Mouse (Mus musculus) retina, adult 2 months (tissue): Measurements from ENCODE around the gene Mapk8ip1.
A peak's percentile ranks its signal among the peaks of the same experiment; 100 is the strongest.
"Not testable (repeated sequence)": the region's sequence is repeated elsewhere in the genome, so short reads cannot be mapped to it uniquely, and the experiment has no call there.

Experiments used
- DNase-seq: peaks from one replicate; pipeline ENCODE4 v3.0.0-alpha.2; 2012; ENCODE audit warnings: low read depth, low spot score

Mapk8ip1 gene

DNA sequence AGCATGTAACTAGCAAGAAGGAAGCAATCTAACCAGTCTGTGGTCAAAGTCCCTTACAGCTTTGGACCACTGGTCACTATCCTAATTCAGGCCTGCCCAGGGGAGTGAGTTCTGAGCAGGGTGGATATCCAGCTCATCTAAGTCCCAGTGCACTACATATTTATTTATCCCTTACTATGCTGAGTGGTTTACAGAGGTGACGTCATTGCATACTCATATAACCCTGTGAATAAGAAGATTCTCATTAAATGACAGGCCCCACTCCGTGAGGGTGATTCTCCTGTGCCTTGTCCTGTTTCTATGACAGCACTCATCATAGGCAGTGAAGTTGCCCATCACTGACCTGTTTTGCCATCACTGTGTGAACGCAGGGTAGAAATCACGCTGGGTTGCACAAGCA is 24.3 kb upstream of the Mapk8ip1 start:
- no peak for DNase-seq

DNA sequence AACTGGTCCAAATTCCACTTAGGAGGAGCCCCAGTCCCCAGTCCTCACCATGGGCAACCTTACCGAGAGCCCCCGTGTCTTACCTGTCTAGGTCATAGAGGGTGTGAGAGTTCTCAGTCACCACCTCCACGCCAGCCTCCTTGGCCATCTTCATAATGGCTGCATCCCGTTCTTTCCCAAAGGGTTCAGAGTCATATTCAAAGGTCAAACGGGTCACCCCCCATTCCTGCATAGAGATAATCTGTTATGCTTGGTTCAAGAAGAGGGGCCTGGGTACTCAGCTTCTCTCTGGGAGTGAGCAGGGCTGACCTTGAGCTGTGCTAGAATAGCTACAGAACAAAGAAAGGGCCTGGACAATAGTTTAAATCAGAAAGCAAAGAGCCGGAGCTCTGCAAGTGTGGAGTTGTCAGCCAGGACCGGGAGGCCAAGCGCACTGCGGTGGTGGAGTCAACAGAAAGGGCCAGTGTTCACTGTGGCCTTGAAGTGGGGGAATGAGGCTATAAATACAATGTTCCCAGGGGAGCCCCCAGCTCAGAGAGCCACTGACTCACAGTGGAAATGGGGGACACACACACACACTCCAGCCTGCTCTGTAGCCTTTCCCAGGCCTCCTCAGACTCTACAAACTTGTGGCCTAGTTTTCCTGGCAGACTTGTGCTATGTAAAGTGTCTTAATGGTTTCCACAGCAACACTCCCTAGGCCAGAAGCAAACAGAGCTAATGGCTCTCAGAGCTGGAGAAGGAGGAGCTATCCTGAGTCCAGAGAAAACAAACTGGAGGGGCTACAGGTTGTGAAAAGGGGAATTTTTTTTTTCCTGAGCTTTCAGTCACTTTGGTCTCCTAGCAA is 23.6 kb upstream of the Mapk8ip1 start:
- no peak for DNase-seq

DNA sequence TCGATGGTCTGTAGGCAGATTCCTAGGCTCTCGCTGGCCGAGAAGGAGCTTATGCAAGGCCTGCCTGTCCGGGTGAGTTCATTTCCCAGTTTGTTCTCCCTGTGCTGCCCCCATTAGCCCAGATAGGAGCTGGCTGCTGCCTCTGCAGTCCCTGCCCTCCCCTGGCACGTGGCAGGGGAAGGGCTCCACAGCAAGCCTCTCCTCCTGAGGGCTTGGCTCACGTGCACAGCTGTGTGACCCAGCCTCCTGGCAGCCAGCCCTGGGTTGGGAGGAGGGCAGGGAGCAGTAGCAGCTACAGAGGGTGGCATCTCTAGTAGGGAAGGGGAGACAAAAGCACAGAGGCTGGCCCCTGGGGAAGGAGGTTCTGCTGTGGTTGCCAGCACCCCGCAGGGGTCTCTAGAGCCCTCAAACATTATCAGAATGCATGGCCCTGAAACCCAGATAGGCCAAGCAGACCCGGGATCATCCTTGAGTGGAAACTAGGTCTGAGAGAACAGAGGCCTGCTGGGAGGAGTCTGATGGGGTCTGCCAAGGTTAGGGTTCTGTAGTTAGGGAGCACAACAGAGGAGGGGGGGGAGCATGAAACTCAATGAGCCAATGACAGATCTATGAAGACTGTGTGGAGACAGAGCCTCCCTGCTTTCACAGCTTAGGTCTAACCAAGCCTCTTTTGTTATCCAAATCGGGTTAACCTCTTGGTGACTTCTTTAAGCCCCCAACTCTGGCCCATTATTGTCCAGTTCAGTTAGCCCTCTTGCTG is 22.8 kb upstream of the Mapk8ip1 start:
- peak; percentile 60 for DNase-seq

DNA sequence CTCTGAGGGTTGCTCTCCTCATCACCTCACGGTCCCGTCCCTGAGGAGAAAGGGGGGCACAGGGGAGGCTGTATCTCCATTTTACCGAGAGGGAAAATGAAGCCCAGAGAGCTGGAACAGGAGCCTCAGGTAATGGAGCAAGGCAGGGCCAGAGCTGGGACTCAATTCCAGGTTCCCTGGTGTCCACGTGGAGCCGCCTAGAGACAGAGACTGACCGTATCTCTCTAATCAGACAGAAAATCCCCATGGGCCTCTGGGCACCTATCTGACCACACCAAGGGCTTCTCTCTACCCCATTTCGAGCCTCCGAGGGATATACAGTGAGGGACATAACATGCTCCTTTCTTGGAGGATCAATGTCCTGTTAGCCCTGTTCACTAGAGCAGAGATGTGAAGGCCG is 22.1 kb upstream of the Mapk8ip1 start:
- no peak for DNase-seq

DNA sequence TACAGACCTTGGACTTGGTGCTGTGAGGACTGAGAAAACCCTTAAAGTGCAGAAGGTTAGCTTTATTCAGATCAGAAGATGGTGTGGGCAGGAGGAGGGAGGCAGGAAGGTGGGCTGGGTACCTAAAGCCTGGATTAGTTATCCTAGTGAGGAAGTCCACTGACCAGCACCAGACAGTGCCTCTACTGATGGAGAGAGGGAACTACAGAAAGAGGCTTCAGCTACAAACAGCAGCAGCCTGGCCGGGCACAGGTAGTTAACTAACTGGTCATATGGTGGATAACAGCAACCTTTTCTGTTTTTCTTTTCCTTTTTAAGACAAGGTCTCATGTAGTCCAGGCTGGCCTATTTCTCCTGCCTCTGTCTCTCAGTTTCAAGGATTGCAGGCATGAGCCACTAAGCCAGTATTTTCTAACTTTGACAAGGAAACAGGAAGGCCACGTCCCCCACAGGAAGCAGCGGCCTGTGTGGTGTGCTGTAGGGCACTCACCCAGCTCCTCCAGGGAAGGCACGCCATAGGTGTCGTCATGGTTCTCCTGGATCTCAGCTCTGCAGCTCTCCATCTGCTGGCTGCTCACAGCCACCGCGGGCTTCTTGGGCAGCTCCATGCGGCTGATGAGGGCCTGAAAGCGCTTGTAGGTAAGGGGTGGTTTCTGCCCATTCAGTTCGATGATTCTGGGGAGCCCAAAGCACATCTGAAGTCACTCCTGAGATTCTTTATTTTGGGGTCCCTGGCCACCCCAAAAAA is 21.5 kb upstream of the Mapk8ip1 start:
- DNase-seq, result no peak

DNA sequence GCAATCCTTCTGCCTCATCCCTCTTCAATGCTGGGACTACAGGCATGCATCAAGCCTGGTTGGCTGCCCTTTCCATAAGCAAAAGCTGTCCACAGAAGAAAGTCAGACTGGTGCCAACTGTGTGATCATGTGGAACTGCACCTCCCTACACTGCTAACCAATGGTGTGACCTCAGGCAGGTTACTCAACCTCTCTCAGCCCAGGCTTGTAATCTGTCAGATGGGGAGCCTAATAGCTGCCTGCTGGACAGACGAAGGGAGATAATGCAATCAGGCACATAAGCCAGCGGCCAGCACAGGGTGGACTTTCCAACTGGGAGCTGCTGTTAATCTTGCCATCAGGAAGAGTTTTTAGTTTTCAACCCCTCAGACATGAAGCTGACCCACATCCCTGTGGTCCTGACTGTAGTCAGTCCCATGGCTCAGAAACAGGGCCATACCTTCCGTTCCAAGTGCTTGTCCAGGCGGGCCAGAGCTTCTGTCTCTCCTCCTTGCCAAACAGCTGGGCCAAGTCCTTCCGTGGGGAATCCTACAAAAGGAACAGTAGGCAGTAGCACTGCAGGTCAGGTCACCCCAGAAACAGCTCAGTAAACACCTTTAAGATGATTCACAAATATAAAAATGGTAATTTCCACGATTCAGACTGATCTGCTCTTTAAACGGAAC is 20.8 kb upstream of the Mapk8ip1 start:
- DNase-seq, result no peak

DNA sequence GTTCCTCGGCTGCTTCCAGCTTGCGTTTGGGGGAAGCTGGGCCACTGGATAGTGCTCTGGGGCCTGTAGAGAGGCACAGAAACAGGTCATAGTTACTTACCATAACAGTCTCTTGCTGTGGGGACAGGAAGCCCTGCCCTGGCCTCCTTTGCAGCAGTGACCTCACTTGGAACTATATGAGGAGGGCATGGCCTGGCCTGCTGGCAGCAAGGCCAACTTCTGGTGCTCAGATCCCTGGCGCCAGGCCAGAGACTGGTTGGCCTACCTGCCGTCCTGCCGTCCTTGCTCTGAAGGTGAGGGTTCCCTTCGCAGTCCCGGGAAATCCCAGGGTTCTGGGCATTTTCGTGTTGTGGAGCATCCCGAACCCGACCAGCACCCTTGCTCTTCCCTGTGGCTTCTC is 10.6 kb upstream of the Mapk8ip1 start:
- no peak for DNase-seq

DNA sequence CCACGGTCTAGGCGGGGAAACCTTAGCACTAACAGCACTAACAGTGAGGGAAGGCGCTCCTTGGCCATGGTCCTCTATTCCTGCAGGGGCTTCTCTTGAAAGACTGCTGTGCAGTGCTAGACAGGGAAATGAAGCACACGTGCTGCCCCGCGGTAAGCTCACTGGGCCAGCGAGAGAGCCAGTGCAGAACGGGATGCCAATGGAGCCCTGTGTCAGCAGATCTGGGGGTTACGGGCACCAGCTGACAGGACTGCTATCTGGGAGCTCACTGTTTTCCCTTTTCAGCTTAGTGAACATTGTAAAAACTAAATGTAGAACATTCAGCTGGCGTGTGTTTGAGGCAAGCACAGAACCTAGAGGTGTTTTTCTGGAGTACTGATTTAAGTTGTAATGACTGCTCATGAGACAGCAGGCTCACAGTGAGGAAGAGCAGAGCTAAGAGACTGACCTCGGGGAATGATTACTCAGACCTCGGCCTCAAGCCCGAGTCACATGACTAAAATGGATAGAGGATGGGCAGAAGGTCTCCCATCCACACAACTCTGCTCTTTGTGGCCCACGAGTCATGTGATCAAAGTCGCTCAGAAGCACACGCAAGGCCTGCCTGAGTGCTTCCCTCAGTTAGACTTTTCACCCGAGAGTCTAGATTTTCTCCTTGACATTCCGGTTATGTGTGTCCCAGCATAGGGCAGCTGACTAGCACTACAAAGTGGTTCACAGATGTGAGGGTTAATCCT is 7.4 kb upstream of the Mapk8ip1 start:
- no peak for DNase-seq

DNA sequence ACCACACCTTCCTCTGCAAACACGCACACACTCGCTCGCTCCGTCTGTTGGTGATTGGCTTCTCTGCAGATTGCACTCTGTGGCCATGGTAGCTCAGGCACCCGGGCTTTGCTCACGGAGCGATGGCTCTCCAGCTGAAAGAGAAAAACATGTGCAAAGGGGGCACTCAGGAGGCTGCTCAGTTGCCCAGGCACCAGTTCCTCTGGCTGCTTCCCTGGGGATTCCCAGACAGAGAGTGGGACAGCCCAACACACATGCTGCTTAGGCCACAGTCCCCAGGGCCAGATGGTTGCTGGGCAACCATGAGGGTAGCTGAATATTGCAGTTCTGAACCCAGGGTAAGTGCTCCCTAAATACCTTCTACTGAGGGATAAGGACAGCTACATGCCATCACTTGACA is 4.6 kb upstream of the Mapk8ip1 start:
- no peak for DNase-seq

DNA sequence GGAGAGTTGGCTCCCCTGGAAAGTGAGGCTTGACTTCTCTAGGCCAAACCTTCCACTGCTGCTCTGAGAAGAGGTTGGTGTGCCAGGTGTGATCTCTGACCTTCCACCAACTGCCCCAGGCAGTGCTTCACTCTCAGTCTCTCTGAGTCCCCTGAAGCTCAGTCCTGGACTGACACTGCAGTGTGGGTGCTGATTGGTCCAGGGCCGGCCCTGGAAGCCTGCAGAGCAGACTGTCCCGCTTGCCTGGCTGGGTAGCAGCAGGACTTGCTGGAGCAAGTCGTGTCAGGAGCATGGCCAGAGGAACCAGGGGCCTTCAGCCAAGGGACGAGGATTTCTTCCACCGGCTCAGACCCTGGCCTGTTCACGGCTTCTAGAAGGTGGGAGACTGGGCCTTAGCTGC is 3.7 kb upstream of the Mapk8ip1 start:
- no peak for DNase-seq

DNA sequence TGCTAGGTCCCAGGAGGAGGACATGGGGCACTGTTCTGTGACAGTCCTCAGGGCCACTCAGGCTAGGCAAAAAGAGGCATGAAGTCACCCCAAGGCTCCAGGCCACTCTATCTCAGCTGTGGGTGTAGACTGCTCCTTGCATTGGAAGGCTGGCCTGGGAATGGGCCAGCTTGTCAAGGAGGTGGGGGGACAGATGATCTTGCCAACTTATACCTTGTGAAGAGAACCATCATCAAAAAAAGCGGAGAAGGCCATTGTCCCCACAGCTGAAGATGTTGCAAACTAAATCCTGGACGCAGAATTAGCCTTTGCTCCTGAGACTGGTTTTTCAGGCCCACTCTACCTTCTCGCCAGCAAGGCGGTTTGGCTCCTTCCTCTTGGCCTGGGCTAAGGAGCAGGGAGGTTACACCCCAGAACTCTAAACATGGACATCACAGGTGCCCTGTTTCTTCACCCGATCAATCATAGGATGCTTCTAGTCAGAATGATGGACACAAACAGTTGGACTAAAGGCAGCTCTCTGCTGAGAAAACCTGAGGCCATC is 2.8 kb upstream of the Mapk8ip1 start:
- DNase-seq, result no peak

DNA sequence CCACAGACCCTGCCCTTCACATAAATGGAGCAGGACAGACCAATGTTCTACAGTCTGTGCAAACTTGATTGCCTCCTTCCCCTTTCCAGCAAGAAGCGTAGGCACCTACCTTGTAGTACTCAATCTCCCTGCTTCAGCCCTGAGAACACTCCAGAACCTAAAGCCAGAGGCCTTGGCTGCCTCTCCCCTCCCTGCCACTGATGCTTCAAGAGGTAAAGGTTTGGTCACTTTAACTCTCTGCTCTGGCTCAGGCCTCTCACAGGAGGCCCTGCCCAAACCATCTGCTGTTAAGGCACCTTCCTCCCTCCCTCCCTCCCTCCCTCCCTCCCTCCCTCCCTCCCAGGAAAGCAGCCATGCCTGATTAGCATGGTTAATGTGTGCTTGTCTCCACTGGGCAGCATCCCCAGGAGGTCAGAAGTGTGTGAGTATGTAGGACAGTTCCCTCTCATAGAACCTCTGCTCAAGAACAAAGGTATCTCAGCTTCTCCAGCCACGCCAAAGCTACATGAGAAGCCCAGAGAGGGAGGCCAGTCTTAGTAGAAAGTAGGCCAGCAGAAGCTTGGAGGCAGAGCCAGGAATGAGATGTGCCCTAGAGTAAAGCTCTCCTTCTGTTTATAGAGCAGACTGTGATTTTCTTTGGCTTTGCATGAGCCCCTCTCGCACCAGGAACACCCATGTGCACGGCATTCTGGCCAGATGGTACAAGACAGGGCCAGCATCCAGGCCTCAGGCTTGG is 1.7 kb upstream of the Mapk8ip1 start:
- no peak for DNase-seq

DNA sequence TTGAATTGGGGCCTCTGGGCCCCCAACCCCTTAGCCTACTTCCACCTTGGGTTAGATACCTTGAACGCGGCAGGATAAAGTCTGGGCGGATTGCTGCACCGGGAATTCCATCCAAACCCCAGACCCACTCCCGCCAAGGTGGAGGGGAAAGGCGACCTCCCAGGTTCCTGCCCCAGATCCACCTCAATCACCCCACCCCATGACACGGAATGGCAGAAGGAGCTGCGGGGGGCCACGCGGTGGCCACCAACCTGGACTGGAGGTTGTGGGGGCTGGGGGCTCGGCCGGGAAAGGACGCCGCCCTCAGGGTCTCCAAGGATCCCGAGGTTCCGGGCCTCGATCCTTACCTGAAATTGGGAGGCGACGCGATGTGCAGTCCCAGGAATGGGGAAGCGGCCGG is 381 bp downstream of the Mapk8ip1 start:
- DNase-seq, result no peak

DNA sequence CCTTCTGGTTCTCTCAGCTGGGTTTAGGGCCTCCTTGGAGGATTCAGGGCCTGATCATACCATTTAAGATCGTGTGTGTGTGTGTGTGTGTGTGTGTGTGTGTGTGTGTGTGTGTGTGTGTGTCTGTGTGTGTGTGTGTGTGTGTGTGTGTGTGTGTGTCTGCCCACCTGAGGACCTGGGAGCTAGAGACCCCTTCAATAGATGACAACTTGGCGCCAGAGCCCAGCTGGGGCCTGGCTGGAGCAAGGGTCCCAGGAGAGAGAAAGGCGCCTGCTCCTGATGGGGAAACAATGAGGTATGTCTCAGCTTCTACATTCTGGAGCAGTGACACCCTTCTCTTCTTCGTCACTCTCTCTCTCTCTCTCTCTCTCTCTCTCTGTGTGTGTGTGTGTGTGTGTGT is 1.2 kb downstream of the Mapk8ip1 start:
- DNase-seq, result not testable (repeated sequence)

DNA sequence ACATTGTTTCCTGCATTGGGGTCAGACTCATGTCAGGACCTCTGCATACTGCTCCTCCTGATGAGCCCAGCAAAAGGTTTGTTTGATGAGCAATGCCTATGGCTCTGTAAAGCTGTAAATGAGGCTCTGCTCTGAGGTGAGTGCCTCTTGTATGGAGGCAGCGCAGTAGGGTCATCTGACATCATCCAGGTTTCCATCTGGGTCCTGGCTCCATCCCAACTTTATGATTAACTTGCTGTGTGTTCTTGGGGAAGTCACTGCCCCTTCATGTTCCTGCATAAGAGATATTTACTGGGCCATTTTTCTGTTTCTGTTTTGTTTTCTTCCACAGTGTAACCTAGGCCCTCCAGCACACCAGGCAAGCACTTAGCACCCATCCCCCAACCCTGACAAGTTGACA is 3.6 kb downstream of the Mapk8ip1 start:
- no peak for DNase-seq

DNA sequence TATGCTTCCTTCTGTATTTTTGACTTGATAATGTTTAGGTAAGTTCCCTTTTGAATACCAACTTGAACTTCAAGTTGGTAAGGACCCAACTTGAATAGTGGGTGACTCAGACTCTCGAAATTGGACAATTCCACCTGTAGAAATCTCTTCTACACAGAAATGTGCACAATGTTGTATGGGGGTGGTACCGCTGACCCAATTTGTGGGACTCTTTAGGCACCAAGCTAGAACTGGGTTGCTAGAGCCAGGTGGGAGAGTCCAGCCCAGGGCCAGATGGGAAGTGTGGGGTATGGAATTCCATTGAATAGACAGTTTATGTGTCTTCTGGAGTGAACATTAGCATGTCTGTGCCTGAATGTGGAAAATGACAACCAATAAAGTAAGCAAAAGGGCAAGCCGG is 5.5 kb downstream of the Mapk8ip1 start:
- DNase-seq, result no peak

DNA sequence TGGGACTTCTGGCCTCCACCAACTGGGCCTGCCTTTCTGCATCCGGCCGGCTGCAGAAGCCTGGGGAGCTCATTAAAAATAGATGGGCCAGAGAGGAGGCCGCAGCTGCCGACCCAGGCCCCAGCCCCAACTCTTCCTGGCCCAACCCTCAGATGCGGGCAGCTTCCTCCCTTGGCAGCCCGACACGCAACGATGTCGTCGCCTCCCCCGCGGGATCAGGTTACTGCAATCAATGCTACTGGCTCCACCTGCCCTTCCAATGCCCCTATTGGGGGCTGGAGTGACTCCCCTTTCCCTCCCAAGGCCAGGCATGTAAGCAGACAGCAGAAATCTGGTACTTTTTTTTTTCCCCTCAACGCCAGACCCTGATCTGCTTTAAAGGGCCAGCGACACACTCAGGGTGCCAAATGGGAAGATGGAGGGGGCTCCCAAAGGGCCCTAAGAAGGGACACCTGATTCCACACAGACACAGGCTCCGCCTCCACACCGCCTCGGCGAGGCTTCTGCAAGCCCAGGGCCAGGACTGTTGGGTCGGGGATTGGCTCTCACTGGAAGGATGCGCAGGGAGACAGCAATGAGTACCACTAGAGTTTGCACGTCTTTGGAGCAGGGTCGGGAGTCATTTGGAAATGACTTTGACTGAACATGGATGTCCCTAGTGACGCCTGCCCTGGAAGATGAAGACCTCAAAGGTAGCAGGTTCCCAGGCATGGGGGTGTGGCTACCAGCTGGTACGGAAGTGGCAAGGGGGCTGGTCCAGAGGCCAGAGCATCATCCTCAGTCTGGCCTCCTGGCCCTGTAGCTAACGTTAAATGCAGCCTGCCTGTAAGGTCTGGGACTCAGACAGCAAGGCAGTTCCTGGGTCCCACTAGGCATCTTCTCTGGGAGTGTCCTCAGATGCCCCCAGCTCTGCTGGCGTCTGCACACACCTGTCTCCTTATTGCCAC is 8.5 kb downstream of the Mapk8ip1 start:
- DNase-seq, result no peak

DNA sequence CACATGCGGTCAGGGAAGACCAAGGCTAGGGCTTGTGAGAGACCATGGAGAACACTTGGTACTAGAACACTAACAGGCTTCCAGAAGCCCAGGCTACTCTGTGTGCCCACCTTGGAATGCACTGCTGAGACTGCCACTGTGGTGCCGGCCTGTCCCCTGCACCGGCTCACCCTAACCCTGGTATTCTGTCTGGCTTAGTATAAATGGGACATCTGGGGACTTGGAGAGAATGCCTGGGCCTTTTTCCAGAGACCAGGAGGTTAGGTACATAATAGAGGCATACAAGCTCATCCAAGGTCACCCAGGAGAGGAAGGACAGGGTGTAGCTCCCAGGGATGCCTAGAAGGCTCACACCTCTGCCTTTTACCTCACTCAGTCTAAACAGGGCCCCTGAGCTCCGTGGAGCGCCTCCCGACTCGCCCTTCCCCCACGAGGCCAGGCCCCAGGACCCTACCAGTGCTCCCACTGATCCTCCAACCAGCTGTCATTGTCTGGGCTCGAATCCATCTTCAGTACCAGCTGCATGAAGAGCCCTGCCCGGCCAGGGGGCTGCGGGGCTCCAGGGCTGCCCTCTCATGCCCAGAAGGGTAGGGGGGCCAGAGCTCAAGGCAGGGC is 9.3 kb downstream of the Mapk8ip1 start:
- no peak for DNase-seq

DNA sequence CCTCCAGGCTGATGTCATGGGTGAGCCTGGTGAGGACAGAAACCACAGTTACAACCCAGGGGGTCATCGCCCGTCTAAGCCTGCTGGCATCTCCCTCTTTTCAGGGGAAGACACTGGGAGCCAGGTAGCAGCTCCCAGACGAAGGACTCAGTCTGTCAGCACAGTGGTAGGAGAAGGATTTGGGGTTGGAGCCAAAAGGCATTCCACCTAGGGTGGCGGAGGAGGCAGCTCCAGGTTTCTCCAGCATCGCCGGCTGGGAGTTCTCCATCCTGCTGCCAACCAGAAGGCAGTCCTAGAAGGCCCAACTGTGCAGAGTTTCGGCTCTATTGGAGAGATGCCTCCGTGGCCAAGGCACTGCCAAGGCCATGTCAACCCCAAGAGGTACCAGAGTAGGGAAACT is 9.9 kb downstream of the Mapk8ip1 start:
- DNase-seq, result no peak
